In genomic region chr6:39052636-39053035, GRCm38 (mm10) we compare ENCODE assay signal across 18 mouse cellular contexts.
DNase-seq lines count a peak whose midpoint lies in the region; TF ChIP-seq lines count a peak whose summit lies in the region.
"Had no signal": no experiment of that assay in that cellular context is flagged by ENCODE, and none has a peak within 500 bp of the region (broad histone marks: within the 10 kb centered on the region; RNA-seq: fewer than 3 reads in every experiment).

No protein-coding gene starts in this region.

- 88% methylated on average over 4 of the region's 4 CpGs for WGBS in forebrain, embryonic 10.5 days
- 83% methylated on average over 4 of the region's 4 CpGs for WGBS in limb, embryonic 10.5 days

- DNase-seq in adrenal gland, adult (ENCODE audit: inconsistent age in 2 of 2, low spot score in 1 of 2), result peak; percentile 62 to 82
- DNase-seq in adrenal gland, adult 18-20 months (ENCODE audit: low spot score in 2 of 2), result no peak
- DNase-seq in kidney, adult 11 months, result peak; percentile 43
- DNase-seq in kidney, adult 8-10 months, result no peak
- DNase-seq in brain, embryonic 14.5 days (ENCODE audit: low read depth), result peak; percentile 40
- peak; percentile 87 to 92 for DNase-seq in cerebellum, postnatal 14 days
- DNase-seq in forebrain, embryonic 10.5 days (ENCODE audit: extremely low spot score, low spot score), result no peak
- no peak for DNase-seq in limb, embryonic 10.5 days (ENCODE audit: low spot score)
- DNase-seq: gastrocnemius, postnatal 14 days; layer of hippocampus, adult 9-11 months; liver, embryonic 13.5 days; thymus, postnatal 4 days had no signal

- peaks cover 20% of the 10 kb centered on the region for H3K4me1 ChIP-seq in forebrain, embryonic 10.5 days
- peaks cover 20% of the 10 kb centered on the region for H3K4me1 ChIP-seq in limb, embryonic 10.5 days

- no peak overlapping the region for H3K4me3 ChIP-seq in forebrain, embryonic 10.5 days
- no peak overlapping the region for H3K4me3 ChIP-seq in limb, embryonic 10.5 days
- H3K4me3 ChIP-seq: embryonic facial prominence, embryonic 15.5 days; forebrain, embryonic 15.5 days; heart, embryonic 15.5 days; hindbrain, embryonic 15.5 days; kidney, embryonic 15.5 days; liver, embryonic 13.5 days had no signal

- H3K27me3 ChIP-seq in forebrain, embryonic 10.5 days (ENCODE audit: poor library complexity, severe bottlenecking), result no peaks in the 10 kb centered on the region
- no peaks in the 10 kb centered on the region for H3K27me3 ChIP-seq in limb, embryonic 10.5 days (ENCODE audit: low read depth, poor library complexity, severe bottlenecking)
- H3K27me3 ChIP-seq: CH12.LX; forebrain, embryonic 15.5 days; heart, embryonic 15.5 days; hindbrain, embryonic 15.5 days had no signal

- H3K27ac ChIP-seq in forebrain, embryonic 10.5 days, result no peak overlapping the region
- H3K27ac ChIP-seq in limb, embryonic 10.5 days, result no peak overlapping the region
- H3K27ac ChIP-seq: embryonic facial prominence, embryonic 15.5 days; forebrain, embryonic 15.5 days; heart, embryonic 15.5 days; hindbrain, embryonic 15.5 days; kidney, embryonic 15.5 days; liver, embryonic 13.5 days had no signal

- H3K36me3 ChIP-seq in forebrain, embryonic 10.5 days (replicated peaks), result no peaks in the 10 kb centered on the region
- H3K36me3 ChIP-seq in limb, embryonic 10.5 days, result no peaks in the 10 kb centered on the region
- H3K36me3 ChIP-seq: embryonic facial prominence, embryonic 15.5 days; forebrain, embryonic 15.5 days; heart, embryonic 15.5 days; hindbrain, embryonic 15.5 days; kidney, embryonic 15.5 days; liver, embryonic 13.5 days had no signal

- H3K9me3 ChIP-seq in forebrain, embryonic 10.5 days, result no peaks in the 10 kb centered on the region
- no peaks in the 10 kb centered on the region for H3K9me3 ChIP-seq in limb, embryonic 10.5 days (replicated peaks)
- H3K9me3 ChIP-seq: embryonic facial prominence, embryonic 15.5 days; forebrain, embryonic 15.5 days; heart, embryonic 15.5 days; hindbrain, embryonic 15.5 days; kidney, embryonic 15.5 days; liver, embryonic 13.5 days had no signal

- TF ChIP-seq POLR2A in brain, embryonic 14.5 days (IDR thresholded peaks at IDR 0.05; ENCODE audit: borderline replicate concordance, extremely low read depth, insufficient read depth, insufficient read length, poor library complexity, severe bottlenecking), result no peak

- no peak for TF ChIP-seq CTCF in brain, embryonic 14.5 days (IDR thresholded peaks at IDR 0.05; ENCODE audit: borderline replicate concordance, extremely low read depth, insufficient read depth, insufficient read length)

Comparison
In these comparisons a context has a peak if more than half of its experiments do, and no peak if none do; other contexts are left out.
1. DNase-seq: peak in adrenal gland, adult (2 of 2), kidney, adult 11 months (single experiment), brain, embryonic 14.5 days (single experiment) and cerebellum, postnatal 14 days (2 of 2); none in adrenal gland, adult 18-20 months (0 of 2), kidney, adult 8-10 months (0 of 2), forebrain, embryonic 10.5 days (single experiment) and limb, embryonic 10.5 days (single experiment).